Mouse (Mus musculus) kidney, postnatal 4 days (tissue): ENCODE results near the gene B3gat3.

Experiments
- DNase-seq, 2 experiments: peaks; one replicate each; pipeline ENCODE4 v3.0.0; 2021; ENCODE audit warnings: mixed read lengths in 2 of 2

B3gat3 gene

DNA sequence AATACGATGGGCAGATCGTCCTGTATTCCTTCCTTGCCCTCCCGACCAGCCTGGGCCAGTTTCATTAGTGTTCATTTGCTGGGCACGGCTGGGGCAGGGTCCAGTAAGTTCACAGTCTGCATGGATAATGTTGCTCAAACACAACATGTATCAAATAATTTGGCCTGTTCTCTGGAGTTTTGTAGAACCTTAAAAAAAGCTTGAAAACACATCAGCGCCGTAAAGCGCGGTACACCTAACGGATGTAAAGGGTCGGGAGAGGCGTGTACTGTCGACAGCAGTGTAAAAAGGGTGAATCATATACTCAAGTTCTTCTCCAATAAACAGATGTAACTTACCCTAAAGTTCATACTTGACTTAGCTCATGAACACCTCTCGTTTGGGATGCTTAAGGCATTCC is 21.6 kb upstream of the B3gat3 start:
- no peak for DNase-seq

DNA sequence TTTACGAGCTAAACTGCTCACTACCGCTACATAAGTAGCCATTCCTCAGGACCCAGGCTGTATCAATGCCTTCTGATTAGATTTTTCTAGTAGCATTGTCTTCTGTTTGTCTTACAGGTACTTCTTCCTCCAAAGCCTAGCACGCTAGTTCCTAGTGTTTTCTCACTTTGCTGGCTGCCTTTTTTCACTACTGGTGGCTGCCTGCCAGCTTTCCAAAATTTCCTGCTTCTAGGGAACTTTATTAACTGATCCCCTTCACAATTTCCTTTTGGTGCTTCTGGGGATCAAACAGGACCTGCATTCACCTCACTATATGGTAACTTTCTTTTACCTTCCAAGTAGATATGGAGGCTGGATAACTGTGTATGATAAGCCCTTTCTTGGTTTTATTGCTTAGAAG is 21.1 kb upstream of the B3gat3 start:
- DNase-seq = peak; percentile 36 to 45

DNA sequence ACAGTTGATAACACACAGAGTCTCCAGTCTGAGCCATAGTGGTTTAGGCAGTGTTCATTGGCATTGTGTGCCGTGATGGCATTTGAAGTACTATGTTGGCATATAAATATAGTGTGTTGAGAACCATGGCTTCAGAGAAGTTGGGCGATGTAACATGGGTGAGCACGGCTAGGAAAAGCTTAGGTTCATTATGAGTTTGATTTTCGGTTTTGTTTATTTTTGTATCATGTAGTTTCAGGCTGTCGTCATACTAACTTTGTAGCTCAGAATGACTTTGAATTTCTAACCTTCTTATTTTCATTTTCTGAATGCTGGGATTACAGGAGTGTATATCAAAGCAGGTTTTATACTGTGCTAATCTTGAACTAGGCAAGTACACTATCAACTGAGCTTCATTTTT is 16.8 kb upstream of the B3gat3 start:
- DNase-seq = no peak

DNA sequence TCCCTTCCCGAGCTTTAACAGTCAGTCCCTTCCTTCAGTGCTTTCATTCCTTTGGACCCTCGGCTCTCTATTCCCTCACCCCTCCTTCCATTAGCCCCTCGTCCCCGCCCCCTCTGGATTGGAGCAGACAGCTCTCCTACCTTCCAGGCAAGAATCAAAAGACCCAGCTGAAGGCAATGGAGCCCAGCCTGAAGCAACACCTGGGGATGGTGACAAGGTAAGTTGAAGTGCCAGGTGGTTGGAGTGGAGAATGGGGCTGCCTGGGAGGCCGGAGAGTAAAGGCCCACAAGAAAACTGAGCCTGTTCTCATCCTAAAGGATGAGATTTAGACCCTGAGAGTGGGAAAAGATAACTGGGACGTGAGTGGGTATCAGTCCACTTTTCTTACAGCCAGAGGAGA is 11.6 kb upstream of the B3gat3 start:
- no peak for DNase-seq

DNA sequence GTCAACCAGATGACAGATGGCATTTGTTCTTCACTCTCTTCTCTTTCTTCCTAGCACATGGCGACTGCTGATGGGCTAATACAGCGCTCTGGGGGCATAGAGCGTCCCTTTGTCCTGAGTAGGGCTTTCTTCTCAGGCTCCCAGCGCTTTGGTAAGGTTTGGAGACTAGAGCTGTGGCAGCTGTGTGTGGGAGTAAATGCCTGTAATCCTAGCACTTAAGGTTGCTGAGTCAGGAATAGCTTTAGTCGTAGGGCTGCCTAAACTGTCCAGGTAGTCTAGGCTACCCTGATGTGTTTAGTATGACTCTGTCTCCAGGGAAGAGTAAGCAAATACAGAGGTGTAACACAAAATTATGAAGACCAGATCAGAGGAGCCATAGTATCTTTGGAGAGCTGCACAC is 8.4 kb upstream of the B3gat3 start:
- DNase-seq = no peak

DNA sequence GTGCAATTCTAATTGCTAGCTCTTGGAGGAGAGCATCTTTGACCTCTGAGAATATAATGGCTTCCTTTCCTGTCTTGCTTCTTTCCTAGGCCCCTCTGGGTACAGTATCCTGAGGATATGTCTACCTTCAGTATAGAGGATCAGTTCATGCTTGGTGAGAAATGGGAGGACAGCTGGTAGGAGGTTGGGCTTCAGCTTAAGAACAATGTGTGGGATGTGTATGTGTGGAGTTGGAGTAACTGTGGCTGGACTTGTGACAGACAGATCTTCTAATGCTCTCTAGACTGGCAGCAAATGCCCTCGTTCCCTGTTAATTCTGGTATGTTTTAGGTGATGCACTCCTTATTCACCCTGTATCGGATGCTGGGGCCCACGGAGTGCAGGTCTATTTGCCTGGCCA is 6.0 kb upstream of the B3gat3 start:
- DNase-seq = no peak

DNA sequence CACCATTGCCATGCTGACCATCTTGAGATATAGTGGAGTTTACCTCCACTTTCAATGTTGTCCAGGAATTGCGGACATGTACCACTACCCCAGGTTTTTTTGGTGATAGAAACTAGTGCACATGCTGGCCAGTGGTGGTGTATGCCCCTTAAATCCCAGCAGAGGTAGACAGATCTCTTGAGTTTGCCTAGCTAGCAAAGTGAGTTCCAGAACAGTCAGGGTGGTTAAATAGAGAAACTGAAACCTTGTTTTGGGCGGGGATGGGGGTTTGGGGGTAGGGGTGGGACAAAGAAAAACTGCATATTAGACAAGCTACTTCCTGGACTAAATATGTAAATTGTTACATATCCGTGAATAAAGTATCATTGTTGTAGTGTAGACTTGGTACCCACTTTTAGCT is 1.2 kb upstream of the B3gat3 start:
- DNase-seq = no peak

DNA sequence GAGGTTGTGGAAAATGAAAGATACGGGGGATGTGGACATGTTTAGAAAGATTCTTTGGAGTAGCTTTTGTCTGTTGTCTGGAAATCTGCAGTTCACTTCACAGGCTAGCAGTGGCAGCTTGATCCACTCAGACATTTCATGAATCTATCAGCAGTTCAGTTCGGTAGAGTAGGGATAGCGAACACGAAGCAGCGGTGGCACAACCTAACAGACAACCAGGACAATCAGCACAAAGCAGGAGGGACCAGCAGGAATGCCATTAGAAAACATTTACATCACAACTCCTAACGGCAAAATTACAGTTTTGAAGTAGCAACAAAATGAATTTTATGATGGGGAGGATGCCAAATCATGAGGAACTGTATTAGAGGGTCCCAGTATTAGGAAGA is 496 bp upstream of the B3gat3 start:
- peak in 1 of 2 experiments; percentile 25 for DNase-seq

DNA sequence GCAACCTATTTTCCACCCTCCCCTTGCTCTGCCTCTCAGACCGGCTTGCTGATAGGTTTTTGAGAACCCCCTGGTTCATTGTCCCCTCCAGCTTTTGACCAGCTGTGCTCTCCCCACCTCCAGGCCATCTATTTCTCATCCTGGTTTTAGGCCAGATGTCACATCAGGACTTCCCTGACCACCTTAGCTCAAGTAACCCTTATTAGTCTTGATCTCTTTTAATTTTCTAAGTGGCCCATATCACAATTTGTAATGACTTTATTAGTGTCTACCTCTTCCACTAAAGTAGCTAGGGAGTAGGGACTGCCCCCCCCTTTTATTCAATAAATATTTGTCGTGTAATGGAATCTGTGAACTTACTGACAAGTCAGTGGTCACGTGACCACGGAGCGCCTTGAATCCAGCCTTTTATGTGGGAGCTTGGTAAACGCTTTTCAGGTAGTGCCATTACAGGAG is 690 bp downstream of the B3gat3 start:
- peak; percentile 41 to 66 for DNase-seq

DNA sequence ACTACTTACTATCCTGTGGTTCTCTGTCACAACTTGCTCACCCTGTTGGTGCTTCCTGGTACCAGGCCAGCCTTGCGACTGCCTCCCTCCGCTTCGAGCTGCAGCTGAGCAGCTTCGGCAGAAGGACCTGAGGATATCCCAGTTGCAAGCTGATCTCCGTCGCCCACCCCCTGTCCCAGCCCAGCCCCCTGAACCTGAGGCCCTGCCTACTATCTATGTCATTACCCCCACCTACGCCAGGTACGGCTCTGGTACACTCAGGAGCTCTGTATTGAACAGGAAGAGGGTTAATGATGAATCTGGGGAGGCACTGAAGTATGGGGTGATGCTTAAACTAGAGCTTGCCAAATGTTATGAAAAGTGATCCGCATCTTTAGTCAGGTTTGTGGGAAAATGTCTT is 1.6 kb downstream of the B3gat3 start:
- no peak for DNase-seq

DNA sequence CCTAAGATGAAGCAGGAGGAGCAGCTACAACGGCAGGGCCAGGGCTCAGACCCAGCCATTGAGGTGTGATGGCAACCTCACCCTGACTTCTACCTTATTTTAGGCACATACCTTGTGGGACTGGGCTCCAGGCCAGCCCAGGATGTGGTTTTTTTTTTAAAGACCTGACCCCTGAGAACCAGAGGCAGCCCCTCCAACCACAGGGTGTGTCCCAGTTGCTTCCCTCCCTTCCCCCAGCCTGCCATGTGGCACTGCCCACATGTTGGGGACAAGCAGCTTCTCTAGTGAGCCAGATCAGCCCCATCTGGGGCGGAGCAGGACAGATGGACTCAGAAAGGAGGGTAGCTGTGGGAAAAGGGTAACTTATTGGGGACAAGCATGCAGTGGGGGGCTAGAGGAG is 6.6 kb downstream of the B3gat3 start:
- DNase-seq = no peak

DNA sequence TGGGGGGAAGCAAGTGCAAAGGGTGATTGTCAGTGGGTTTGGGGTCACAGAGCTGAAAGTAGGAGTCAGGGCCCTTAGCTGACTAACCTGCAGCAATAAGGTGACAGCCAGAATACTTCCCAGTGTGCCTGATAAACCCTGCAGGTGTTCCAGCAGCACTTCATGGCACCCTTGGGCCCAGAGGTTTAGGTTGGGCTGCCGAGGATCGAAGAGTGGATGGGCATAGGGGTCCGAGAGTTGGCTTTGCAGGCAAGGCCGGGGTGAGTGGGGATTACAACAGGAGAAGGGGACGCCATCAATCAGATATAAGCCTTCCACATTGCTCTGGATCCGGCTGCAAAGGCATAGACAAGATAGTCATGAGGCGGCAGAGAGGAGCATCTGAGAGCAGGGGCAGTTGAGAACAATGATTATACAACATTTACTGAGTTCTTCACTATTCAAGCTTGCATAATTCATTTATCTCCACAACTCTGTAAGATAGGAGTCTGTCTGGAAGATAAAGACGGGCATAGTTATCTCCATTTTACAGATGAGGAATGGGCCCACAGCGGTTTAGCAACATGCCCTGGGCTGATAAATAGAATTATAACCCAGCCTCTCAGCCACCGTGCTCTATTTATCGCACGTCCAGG is 7.8 kb downstream of the B3gat3 start:
- no peak for DNase-seq

DNA sequence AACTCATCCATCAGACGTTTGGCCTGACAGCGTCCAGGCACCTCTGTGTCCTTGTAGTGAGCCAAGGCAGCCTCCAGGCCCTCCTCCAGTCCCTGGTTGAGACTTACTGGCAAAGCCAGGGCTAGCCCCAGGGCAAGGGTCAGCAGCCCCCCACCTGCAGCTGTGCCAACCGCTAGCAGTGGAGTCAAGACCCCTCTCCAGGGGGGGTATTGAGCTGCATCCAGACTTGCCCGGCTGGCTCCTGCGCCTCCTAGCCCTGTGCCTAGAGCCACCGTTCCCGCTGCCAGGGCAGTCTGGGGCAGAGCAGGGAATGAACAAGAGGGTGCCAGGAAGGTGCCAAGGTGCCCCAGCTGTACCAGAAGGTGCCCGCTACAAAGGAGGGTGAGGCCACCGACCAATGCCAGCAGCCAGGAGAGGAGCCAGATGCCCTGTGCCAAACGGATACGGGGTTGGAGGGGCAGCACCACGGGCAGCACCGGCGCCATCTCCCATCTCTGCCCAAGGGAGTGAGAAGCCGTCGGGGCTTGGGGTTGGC is 8.6 kb downstream of the B3gat3 start:
- peak in 1 of 2 experiments; percentile 19 for DNase-seq

DNA sequence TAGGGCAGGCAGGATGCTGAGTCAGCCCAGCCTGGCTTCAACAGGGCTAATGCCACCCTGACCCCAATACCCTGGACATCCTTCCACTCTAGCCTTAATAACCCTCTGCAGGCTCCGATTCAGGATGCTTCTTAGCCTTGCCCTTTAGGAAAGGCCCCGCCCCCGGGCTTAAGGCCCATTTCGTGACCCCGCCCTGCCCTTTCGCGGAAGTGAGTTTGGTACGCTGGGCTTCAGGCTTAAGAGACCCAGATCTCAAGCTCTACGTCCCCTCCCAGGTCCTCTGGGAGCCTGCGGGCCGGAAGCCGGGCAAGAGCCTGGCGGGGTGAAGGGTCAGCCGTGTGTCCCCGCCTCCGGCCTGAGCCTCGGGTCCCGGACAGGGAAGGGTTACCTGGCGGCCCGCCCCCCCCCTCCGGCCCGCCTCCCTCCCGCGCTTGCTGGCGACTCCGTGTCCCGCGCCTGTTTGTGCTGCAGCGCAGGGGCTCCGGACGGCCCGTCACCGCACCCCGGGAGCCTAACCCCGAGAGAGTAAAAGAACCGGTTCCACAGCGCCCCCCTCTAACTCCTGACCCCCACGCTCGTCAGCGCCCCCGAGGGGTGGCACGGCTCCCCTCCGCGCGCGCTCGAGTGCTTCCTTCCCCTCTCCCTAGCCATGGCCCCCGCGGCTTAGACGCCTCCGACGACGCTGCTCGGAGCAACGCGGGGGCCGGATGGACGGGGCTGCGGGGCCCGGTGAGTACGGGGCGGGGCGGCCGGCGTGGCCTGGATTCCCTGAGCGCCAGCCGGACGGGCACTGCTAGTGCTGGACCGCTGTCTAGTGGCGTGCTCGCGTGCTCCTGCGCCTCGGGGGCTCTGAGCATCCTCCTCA is 9.3 kb downstream of the B3gat3 start, which contains the start of the genes Rom1 and Eml3:
TSS of gene Rom1 (minus strand) at position 133 of the 865 bp plus-strand sequence.
TSS of gene Eml3 (plus strand) at position 329 of the 865 bp plus-strand sequence.
- peak; percentile 91 to 94 for DNase-seq

DNA sequence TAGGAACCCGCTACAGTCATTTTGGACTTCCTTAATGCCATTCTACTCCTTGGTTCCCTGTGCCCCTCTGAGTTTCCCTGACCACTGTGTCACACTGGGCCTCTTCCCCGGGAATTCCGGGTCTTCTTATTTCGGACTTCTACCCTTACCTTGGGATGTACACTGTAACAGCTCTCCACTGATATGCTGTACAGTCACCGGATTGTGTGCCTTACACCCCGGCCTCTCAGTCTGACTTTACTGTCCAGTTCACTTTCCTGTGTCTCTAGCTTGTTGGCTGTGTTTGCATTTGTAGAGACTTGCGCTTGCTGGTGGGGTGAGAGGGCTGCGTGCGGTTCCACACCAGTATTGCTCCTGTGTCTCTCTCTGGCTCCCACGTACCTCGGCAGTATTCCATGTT is 9.9 kb downstream of the B3gat3 start:
- DNase-seq = peak; percentile 22 to 34

DNA sequence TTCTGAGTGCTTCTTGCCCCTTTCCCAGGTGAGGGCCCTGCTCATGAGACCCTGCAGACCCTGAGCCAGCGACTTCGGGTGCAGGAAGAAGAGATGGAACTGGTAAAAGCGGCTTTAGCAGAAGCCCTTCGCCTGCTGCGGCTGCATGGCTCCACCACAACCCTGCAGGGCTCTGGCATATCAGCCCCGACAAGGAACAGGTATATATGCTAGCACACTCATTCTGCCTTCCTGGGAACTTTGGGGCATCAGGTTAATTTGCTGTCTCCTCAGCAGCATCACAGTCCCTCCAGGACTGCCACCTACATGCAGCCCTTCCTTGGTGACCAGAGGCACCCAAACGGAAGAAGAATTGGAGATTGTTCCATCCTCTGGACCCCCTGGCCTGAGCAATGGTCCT is 10.6 kb downstream of the B3gat3 start:
- no peak for DNase-seq

DNA sequence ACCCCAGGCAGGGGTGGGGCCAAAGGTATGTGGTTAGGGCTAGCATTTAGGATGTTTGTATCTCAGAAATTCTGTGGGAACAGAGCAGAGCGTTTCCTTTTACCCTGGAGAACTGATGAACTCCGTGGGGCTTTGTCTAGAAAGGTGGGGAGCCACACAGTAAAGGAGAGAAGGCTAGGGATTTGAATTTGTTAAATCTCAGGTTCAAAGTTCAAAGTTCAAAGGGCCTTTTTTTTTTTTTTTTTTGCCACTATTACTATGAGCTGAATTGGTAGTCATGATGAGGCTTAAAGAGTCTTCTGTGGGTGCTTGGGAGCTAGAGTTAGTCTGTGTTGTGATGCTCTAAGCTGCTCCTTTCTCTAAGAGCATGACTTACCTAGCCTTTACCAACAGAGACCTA is 16.6 kb downstream of the B3gat3 start:
- no peak for DNase-seq

DNA sequence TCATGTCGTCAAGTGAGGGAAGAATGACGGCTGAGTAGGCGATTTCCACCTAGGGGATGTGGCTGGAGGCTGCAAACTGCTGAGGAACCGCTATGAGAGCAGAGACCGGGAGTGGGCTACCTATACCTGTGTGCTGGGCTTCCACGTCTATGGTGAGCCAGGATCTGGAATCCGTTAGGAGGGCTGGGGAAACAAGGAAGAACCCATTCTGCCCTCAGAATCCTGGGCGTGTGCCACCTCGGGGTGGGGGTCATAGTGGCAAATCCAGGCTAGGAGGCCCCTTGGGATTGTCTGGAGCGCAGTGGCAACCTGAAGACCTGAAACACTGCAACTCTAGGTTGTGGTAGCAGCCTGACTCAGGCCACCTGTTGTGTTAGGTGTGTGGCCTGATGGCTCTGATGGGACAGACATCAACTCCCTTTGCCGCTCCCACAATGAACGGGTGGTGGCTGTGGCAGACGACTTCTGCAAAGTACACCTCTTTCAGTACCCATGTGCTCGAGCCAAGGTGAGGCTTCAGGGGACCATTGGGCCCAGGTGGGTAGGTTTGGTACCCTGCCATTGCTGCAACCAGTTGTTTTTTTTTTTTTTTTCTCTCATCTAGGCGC is 20.5 kb downstream of the B3gat3 start:
- no peak for DNase-seq

DNA sequence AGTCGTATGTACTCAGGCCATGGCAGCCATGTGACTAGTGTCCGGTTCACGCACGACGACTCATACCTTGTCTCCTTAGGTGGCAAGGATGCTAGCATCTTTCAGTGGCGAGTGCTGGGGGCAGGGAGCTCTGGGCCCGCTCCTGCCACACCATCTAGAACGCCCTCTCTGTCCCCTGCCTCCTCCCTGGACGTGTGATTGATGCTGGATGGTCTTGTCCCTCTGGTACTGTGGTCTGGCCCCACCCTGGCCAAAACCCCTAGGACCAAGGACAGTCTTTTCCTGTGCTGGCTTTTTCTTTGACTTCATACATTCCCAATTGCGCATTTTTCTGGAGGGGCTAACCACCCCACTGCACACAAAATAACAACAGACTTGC is 21.0 kb downstream of the B3gat3 start:
- DNase-seq = no peak

DNA sequence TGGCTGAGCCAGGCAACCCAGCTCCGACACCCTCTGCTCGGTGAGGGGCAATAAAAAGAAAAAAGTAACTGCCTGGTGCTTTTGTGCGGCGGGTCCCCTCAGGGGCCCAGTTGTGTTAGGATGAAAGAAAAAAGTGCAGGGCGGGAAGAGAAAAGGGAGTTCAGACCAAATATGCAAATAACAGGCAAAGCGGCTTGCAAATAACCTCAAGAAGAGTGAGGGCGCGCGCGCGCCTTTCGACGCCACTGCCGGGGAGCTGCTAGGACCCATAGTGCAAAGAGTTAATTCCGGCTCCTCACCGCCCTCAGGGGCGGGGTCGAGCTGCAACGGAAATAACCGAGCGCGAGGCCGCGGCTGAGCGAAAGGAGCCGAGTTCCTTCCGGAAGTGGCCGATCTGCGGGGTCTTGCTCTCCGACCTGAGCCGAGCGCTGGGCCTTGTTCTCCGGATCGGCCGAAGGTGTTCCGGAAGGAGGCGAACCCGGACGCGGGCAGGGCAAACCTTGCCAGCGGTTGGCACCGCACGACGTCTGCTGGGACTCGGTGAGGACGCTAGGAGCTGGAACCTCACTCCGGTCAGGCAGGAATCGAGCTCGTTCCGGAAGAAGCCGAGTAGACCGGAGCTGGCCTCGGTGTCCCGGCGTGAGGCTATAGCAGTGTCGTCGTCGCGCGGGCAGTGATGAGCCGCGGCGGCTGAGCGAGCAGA is 21.5 kb downstream of the B3gat3 start, which contains the start of gene Mta2:
TSS of gene Mta2 (plus strand) at position 361 of the 703 bp plus-strand sequence.
- peak; percentile 99 for DNase-seq

DNA sequence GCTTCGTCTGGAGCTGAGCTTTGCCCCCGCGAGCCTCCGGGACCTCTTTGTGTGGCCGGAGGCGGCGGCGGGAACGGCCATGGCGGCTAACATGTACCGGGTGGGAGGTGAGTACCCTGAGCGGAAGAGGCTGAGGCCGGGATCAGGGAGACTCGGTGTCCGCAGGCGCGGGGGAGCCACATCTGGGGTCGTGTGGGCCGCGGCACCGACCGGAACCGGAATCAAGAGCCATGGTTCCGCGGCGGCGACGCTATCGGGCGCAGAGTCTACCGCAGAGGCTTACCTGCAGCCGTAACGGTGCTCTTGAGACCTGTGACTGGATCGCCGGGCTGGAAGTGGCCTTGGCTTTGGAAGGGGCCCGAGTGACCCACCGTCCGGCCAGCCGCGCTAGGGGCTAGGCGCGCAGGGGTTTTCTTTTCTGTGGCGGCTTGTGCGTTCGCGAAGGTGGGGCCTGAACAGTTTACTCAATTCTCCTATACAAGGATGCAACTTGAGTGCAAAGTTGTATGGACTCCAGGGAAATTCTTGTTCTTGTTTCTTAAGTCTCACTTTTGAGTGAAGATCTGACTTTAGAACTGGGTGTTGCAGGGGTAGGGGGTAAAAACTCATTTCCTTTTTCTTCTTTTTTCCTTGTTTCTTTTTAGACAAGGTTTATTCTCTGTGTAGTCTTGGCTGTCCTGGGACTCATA is 22.2 kb downstream of the B3gat3 start:
- peak in 1 of 2 experiments; percentile 73 for DNase-seq

DNA sequence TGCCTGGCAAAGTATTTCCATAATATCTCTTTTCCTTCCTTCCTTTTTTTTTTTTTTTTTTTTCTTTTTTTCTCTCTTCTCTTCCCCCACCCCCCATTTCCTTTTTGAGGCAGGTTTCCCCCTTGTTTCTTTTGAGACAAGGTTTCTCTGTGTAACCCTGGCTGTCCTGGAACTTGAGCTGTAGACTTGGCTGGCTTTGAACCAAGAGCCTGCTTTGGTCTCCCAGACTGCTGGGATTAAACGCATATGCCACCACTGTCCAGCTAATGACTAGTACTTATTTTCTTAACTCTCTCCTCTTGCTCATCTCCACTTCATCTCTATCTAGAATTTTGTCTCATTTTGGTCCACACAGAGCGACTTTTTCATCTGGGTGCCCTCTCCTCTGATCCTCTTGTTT is 22.9 kb downstream of the B3gat3 start:
- DNase-seq = no peak
